Comparison of ENCODE assay signal across 16 mouse cellular contexts in genomic region chr8:125873250-125873534, GRCm38 (mm10). TPM values are rescaled to one million over a fixed set of nuclear protein-coding genes. Genes with fewer than 3 reads are reported as not detected.
DNase-seq lines count a peak whose midpoint lies in the region; ATAC-seq and TF ChIP-seq lines count a peak whose summit lies in the region.
"Had no signal": no experiment of that assay in that cellular context is flagged by ENCODE, and none has a peak within 500 bp of the region (broad histone marks: within the 10 kb centered on the region; RNA-seq: fewer than 3 reads in every experiment).

No protein-coding gene starts in this region.

- no peaks in the 10 kb centered on the region for H3K36me3 ChIP-seq in kidney, adult 2 months (ENCODE audit: control insufficient read depth, insufficient read depth, low read length)
- no peaks in the 10 kb centered on the region for H3K36me3 ChIP-seq in kidney, embryonic 16.5 days (ENCODE audit: insufficient read depth, low read length)
- H3K36me3 ChIP-seq in limb, embryonic 12.5 days: no peaks in the 10 kb centered on the region
- no peaks in the 10 kb centered on the region for H3K36me3 ChIP-seq in liver, embryonic 12.5 days
- H3K36me3 ChIP-seq: embryonic facial prominence, embryonic 13.5 days; forebrain, embryonic 10.5 days; hindbrain, embryonic 10.5 days had no signal

- no peaks in the 10 kb centered on the region for H3K4me1 ChIP-seq in kidney, adult 2 months (ENCODE audit: control insufficient read depth, insufficient read depth, low read length)
- H3K4me1 ChIP-seq in kidney, embryonic 16.5 days (ENCODE audit: insufficient read depth, low read length): peaks cover 28% of the 10 kb centered on the region
- peaks cover 36% of the 10 kb centered on the region for H3K4me1 ChIP-seq in limb, embryonic 12.5 days (replicated peaks)
- H3K4me1 ChIP-seq in liver, embryonic 12.5 days: peaks cover 31% of the 10 kb centered on the region

- 29% methylated on average over 2 of the region's 2 CpGs for WGBS in kidney, adult 2 months
- 30% methylated on average over 2 of the region's 2 CpGs for WGBS in kidney, embryonic 16.5 days
- 77% methylated on average over 2 of the region's 2 CpGs for WGBS in limb, embryonic 12.5 days
- 63% methylated on average over 2 of the region's 2 CpGs for WGBS in liver, embryonic 12.5 days (ENCODE audit: insufficient replicate concordance)

- ATAC-seq in kidney, embryonic 16.5 days (ENCODE audit: low FRiP score, low TSS enrichment): peak; percentile 12; the same call in 1 of the 2 replicates
- no peak for ATAC-seq in limb, embryonic 12.5 days (ENCODE audit: insufficient number of reproducible peaks, insufficient read depth, low FRiP score, low TSS enrichment, low read depth)
- no peak for ATAC-seq in liver, embryonic 12.5 days

- H3K4me2 ChIP-seq in kidney, embryonic 16.5 days (replicated peaks; ENCODE audit: low read depth, low read length): no peak overlapping the region
- H3K4me2 ChIP-seq in limb, embryonic 12.5 days: no peak overlapping the region
- H3K4me2 ChIP-seq in liver, embryonic 12.5 days: no peak overlapping the region
- H3K4me2 ChIP-seq: embryonic facial prominence, embryonic 13.5 days; neural tube, embryonic 13.5 days had no signal

- H3K9ac ChIP-seq in kidney, embryonic 16.5 days (replicated peaks; ENCODE audit: low read length): no peak overlapping the region
- no peak overlapping the region for H3K9ac ChIP-seq in limb, embryonic 12.5 days (replicated peaks)
- H3K9ac ChIP-seq in liver, embryonic 12.5 days: no peak overlapping the region
- H3K9ac ChIP-seq: embryonic facial prominence, embryonic 13.5 days; neural tube, embryonic 13.5 days had no signal

- H3K27me3 ChIP-seq in kidney, adult 2 months (replicated peaks; ENCODE audit: control insufficient read depth, insufficient read depth, low read length): no peaks in the 10 kb centered on the region
- H3K27me3 ChIP-seq in kidney, embryonic 16.5 days (ENCODE audit: insufficient read depth, low read length): no peaks in the 10 kb centered on the region
- H3K27me3 ChIP-seq in limb, embryonic 12.5 days: peaks cover 5% of the 10 kb centered on the region; the same call in 1 of the 2 replicates
- H3K27me3 ChIP-seq in liver, embryonic 12.5 days (replicated peaks): 0 out of 2 replicates have a peak, but pooled peaks cover 4% of the 10 kb centered on the region

- H3K27ac ChIP-seq in kidney, adult 2 months (ENCODE audit: insufficient read depth, low read depth, low read length): no peak overlapping the region
- peak overlapping the region; percentile 80 for H3K27ac ChIP-seq in kidney, embryonic 16.5 days (ENCODE audit: low read length)
- peak overlapping the region; percentile 37; the same call in 1 of the 2 replicates for H3K27ac ChIP-seq in limb, embryonic 12.5 days
- H3K27ac ChIP-seq in liver, embryonic 12.5 days: no peak overlapping the region
- H3K27ac ChIP-seq: embryonic facial prominence, embryonic 13.5 days; hindbrain, embryonic 10.5 days; macrophage; neural tube, embryonic 13.5 days had no signal

- TF ChIP-seq CTCF in kidney, adult 2 months (conservative IDR thresholded peaks at IDR 0.05; ENCODE audit: insufficient read depth, insufficient read length, low read depth, low read length): no peak

- H3K9me3 ChIP-seq in kidney, embryonic 16.5 days (ENCODE audit: low read length): no peaks in the 10 kb centered on the region
- no peaks in the 10 kb centered on the region for H3K9me3 ChIP-seq in limb, embryonic 12.5 days
- no peaks in the 10 kb centered on the region for H3K9me3 ChIP-seq in liver, embryonic 12.5 days (replicated peaks)
- H3K9me3 ChIP-seq: embryonic facial prominence, embryonic 13.5 days; forebrain, embryonic 10.5 days; hindbrain, embryonic 10.5 days; neural tube, embryonic 13.5 days had no signal

- no peak for TF ChIP-seq POLR2A in kidney, adult 2 months (IDR thresholded peaks at IDR 0.05; ENCODE audit: low read depth, low read length)

- peak; percentile 26 for DNase-seq in kidney, adult 2 months
- no peak for DNase-seq in kidney, adult 9 months
- DNase-seq in lung, postnatal 36 days: peak; percentile 50
- no peak for DNase-seq in thymus, adult 18-20 months
- DNase-seq in layer of hippocampus, adult 11-12 months (ENCODE audit: low spot score): no peak
- DNase-seq: adrenal gland, adult 8-10 months; B cell, adult 2 months; left cerebral cortex, postnatal 4 days had no signal

- no peak overlapping the region for H3K4me3 ChIP-seq in kidney, adult 2 months (ENCODE audit: insufficient read depth, low read depth, low read length)
- no peak overlapping the region for H3K4me3 ChIP-seq in kidney, embryonic 16.5 days (ENCODE audit: low read length)
- H3K4me3 ChIP-seq in limb, embryonic 12.5 days (replicated peaks): no peak overlapping the region
- H3K4me3 ChIP-seq in liver, embryonic 12.5 days: no peak overlapping the region
- H3K4me3 ChIP-seq: embryonic facial prominence, embryonic 13.5 days; forebrain, embryonic 10.5 days; hindbrain, embryonic 10.5 days; neural tube, embryonic 13.5 days had no signal

RNA-seq across cellular contexts. Expression of gene Pcnx2, which starts 24.9 kb away (rescaled TPM):
- 0.20 and 0.23 TPM in 2 replicates for polyA plus RNA-seq in kidney, adult 2 months (2012; rRNA removed)
- 0.27 and 0.49 TPM in 2 replicates for polyA plus RNA-seq in kidney, embryonic 16.5 days (2015; fragmentation: Nextera tagmentation; extraction: Ambion mirVana)
- polyA plus RNA-seq in limb, embryonic 12.5 days (2016; fragmentation: Nextera tagmentation; extraction: Ambion mirVana): 0.19 TPM in 1 of 2 replicates, not detected in the other
- polyA plus RNA-seq in liver, embryonic 12.5 days (2016; fragmentation: Nextera tagmentation; extraction: Ambion mirVana): 0.38 and 0.53 TPM in 2 replicates
- polyA plus RNA-seq: macrophage had no signal

RNA-seq across cellular contexts. Expression of gene Map3k21, which starts 37.1 kb away (rescaled TPM):
- 4.4 and 5.0 TPM in 2 replicates for polyA plus RNA-seq in kidney, adult 2 months (2012; rRNA removed)
- 3.9 and 4.1 TPM in 2 replicates for polyA plus RNA-seq in kidney, embryonic 16.5 days (2015; fragmentation: Nextera tagmentation; extraction: Ambion mirVana)
- 0.06 TPM in 1 of 2 replicates, not detected in the other for polyA plus RNA-seq in limb, embryonic 12.5 days (2016; fragmentation: Nextera tagmentation; extraction: Ambion mirVana)
- 0.02 and 0.07 TPM in 2 replicates for polyA plus RNA-seq in liver, embryonic 12.5 days (2016; fragmentation: Nextera tagmentation; extraction: Ambion mirVana)
- polyA plus RNA-seq: forebrain, embryonic 10.5 days; macrophage had no signal

Comparison
In these comparisons a context has a peak if more than half of its experiments do, and no peak if none do; other contexts are left out.
1. DNase-seq: peak in kidney, adult 2 months (single experiment) and lung, postnatal 36 days (single experiment); none in kidney, adult 9 months (single experiment), thymus, adult 18-20 months (0 of 2) and layer of hippocampus, adult 11-12 months (single experiment).
2. H3K27ac ChIP-seq: peak in kidney, embryonic 16.5 days (single experiment) and limb, embryonic 12.5 days (single experiment); none in kidney, adult 2 months (single experiment) and liver, embryonic 12.5 days (single experiment).